Mouse (Mus musculus) ES-E14 (cell line): Measurements from ENCODE around the gene Rbm47.

Experiments used
- HCFC1 ChIP-seq: IDR thresholded peaks from 2 replicates; pipeline ENCODE4 v1.6.1; 2012; ENCODE audit warnings: low read length, inconsistent platforms, borderline replicate concordance; ENCODE audit not compliant: insufficient read depth
- MAFK ChIP-seq: IDR thresholded peaks from 2 replicates; pipeline ENCODE4 v1.6.1; 2014; ENCODE audit warnings: mild to moderate bottlenecking, low read depth, low read length, inconsistent platforms; ENCODE audit not compliant: insufficient read depth
- ZC3H11A ChIP-seq: IDR thresholded peaks from 2 replicates; pipeline ENCODE4 v1.6.1; 2012; ENCODE audit warnings: low read depth, mild to moderate bottlenecking, inconsistent platforms, low read length, borderline replicate concordance

DNA sequence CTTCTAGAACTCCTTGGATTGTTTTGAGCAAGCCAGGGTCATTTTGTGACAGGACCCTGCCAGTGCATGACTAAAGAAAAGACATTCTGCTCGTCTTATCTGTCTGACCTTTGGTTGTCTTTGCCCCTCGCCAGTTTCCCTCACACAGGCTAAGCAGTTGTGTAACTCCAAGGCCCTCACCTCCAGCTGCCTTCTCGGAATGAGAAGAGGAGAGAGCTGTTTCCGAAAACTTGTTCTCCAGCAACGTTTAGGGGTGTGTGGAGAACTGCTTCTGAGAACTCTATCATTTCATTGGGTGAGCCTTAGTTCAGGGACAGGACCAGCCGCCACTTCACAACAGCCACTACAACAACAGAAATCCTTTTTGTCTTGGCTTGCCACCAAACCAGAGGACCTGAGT, 77.8 kb downstream of the Rbm47 start:
- TF ChIP-seq ZC3H11A (no peak), MAFK (no peak), HCFC1 (no peak)
